Mouse (Mus musculus) cortical plate, adult 2 months (tissue): ENCODE measurements around the gene Samt3. TPM values are rescaled to one million over a fixed set of nuclear protein-coding genes. Genes with fewer than 3 reads are reported as not detected.

Experiments
- H3K27ac ChIP-seq: fragments of 200-500 bp; 2 replicates; pipeline ENCODE4 v1.5.1; 2012; ENCODE audit warnings: low read length, control low read depth, inconsistent platforms; ENCODE audit not compliant: insufficient read depth
- H3K4me1 ChIP-seq: fragments of 200-500 bp; 2 replicates; pipeline ENCODE4 v1.6.1; 2011; ENCODE audit warnings: low read length; ENCODE audit not compliant: control insufficient read depth, insufficient read depth
- H3K4me3 ChIP-seq: fragments of 200-500 bp; 2 replicates; pipeline ENCODE4 v1.5.1; 2011; ENCODE audit warnings: mild to moderate bottlenecking, low read length, control low read depth; ENCODE audit not compliant: insufficient read depth
- CTCF ChIP-seq: fragments of 200-500 bp; IDR thresholded peaks from 2 replicates; pipeline ENCODE4 v1.5.1; 2011; ENCODE audit warnings: mild to moderate bottlenecking, control low read depth, low read length; ENCODE audit not compliant: insufficient read depth; ENCODE audit errors: extremely low read depth
- POLR2A ChIP-seq: fragments of 200-500 bp; IDR thresholded peaks from 2 replicates; pipeline ENCODE4 v1.6.1; 2011; ENCODE audit warnings: mild to moderate bottlenecking, low read length, control low read depth; ENCODE audit not compliant: insufficient read depth; ENCODE audit errors: extremely low read depth
- polyA plus RNA-seq: library from polyadenylated mRNA; depleted of rRNA; stranded (reverse); fragments of >200 nt; gene quantifications from 2 replicates; pipeline ENCODE4 v1.2.3, GENCODE M21; 2012; rRNA removed

Gene Samt3
- not detected in 2 replicates for polyA plus RNA-seq

DNA sequence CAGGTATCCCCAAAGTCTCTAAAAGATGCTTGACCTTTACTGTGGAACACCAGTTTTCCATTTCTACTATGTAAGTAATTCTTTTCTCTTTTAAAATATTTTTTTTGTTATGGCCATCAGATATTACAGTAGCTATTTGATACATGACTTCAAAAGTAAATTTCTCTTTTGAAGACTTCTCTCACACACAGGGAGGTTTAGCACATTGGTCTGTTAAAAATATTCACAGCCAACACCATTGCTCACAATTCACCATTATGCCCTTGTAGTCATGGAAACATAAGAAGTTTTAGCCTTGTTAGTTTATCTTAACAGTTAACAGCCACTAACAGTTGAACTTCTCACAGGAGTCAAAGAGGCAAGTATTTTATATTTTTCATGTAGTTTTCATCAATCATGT, at the start of gene Samt3:
TSS of gene Samt3 (plus strand) at position 301 of the 400 bp plus-strand sequence.
- no peak within 1 kb of the TSS for H3K4me3 ChIP-seq
- H3K4me1 ChIP-seq = no peaks in the 10 kb centered on the region
- TF ChIP-seq CTCF (no peak), POLR2A (no peak)
- H3K27ac ChIP-seq = no peak within 1 kb of the TSS

GRCm38 (mm10) chrX:86016591-86016990, 27.4 kb upstream of the Samt3 start:
- Histone ChIP-seq H3K4me1 (no peaks in the 10 kb centered on the region), H3K27ac (no peak overlapping the region), H3K4me3 (no peak overlapping the region)
- TF ChIP-seq CTCF = no peak
- TF ChIP-seq POLR2A = no peak

DNA sequence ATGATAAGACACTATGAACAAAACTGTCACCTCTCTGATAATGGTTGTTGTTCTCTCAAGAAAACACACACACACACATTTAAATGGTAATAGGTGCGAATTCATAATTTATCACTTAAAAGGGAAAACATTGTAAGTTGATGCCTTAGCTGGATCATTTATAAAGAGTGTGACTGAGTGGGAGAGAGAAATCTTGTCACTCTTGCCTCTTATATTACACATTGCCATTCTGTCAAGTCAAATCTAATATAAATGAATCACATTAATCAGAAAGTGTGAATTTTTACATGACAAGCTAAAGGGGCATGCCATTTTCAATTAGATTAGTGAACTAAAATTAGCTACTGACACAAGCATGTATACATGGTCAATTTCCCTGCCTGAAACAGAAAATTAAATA, 44.7 kb downstream of the Samt3 start:
- H3K4me3 ChIP-seq = no peak overlapping the region

More for the DNA sequence above, 44.7 kb downstream of the Samt3 start:
- Histone ChIP-seq H3K4me1 (no peaks in the 10 kb centered on the region), H3K27ac (no peak overlapping the region)
- TF ChIP-seq CTCF (no peak), POLR2A (no peak)

Other genes with a start within 250 kb of the Samt3 start
- 0.15 and 0.19 TPM in 2 replicates for gene 5430427O19Rik, start 173.8 kb upstream of the Samt3 start, polyA plus RNA-seq
- 0.08 TPM in 2 replicates for gene Nr0b1, start 147.6 kb downstream of the Samt3 start, polyA plus RNA-seq